Comparison of ENCODE assay signal across 9 mouse cellular contexts in genomic region chr1:90753869-90754563, GRCm38 (mm10).
DNase-seq lines count a peak whose midpoint lies in the region; ATAC-seq and TF ChIP-seq lines count a peak whose summit lies in the region.
"Had no signal": no experiment of that assay in that cellular context is flagged by ENCODE, and none has a peak within 500 bp of the region (broad histone marks: within the 10 kb centered on the region; RNA-seq: fewer than 3 reads in every experiment).

No protein-coding gene starts in this region.

- H3K4me3 ChIP-seq in heart, embryonic 16.5 days (ENCODE audit: low read length): peak overlapping the region; percentile 1; the same call in 1 of the 2 replicates
- no peak overlapping the region for H3K4me3 ChIP-seq in olfactory bulb, adult 2 months (ENCODE audit: insufficient read depth, low read depth, low read length)
- H3K4me3 ChIP-seq in thymus, adult 2 months (ENCODE audit: control insufficient read depth, insufficient read depth, low read length): no peak overlapping the region

- no peaks in the 10 kb centered on the region for H3K36me3 ChIP-seq in heart, embryonic 16.5 days (ENCODE audit: control insufficient read depth, insufficient read depth)
- H3K36me3 ChIP-seq in thymus, adult 2 months (ENCODE audit: control insufficient read depth, insufficient read depth, low read length): no peaks in the 10 kb centered on the region

- H3K9me3 ChIP-seq in heart, embryonic 16.5 days (replicated peaks; ENCODE audit: control insufficient read depth, low read length): no peaks in the 10 kb centered on the region

- no peaks in the 10 kb centered on the region for H3K27me3 ChIP-seq in heart, embryonic 16.5 days (ENCODE audit: control insufficient read depth, insufficient read depth, low read length)
- no peaks in the 10 kb centered on the region for H3K27me3 ChIP-seq in thymus, adult 2 months (ENCODE audit: control insufficient read depth, insufficient read depth, low read length)

- H3K4me2 ChIP-seq in heart, embryonic 16.5 days (ENCODE audit: low read depth, low read length): peak overlapping the region; percentile 56

- H3K4me1 ChIP-seq in heart, embryonic 16.5 days (ENCODE audit: control insufficient read depth, insufficient read depth, low read length): peaks cover 22% of the 10 kb centered on the region
- peaks cover 8% of the 10 kb centered on the region for H3K4me1 ChIP-seq in olfactory bulb, adult 2 months (ENCODE audit: control insufficient read depth, insufficient read depth, low read length)
- H3K4me1 ChIP-seq in thymus, adult 2 months (replicated peaks; ENCODE audit: control insufficient read depth, insufficient read depth, low read length): no peaks in the 10 kb centered on the region

- peak overlapping the region; percentile 92 for H3K27ac ChIP-seq in heart, embryonic 16.5 days (ENCODE audit: low read length)
- H3K27ac ChIP-seq in olfactory bulb, adult 2 months (ENCODE audit: insufficient read depth, low read depth, low read length): peak overlapping the region; percentile 43
- no peak overlapping the region for H3K27ac ChIP-seq in thymus, adult 2 months (ENCODE audit: control insufficient read depth, insufficient read depth, low read length)
- H3K27ac ChIP-seq: macrophage had no signal

- no peak for TF ChIP-seq POLR2A in olfactory bulb, adult 2 months (IDR thresholded peaks at IDR 0.05; ENCODE audit: insufficient read depth, low read depth, low read length)
- no peak for TF ChIP-seq POLR2A in thymus, adult 2 months (IDR thresholded peaks at IDR 0.05; ENCODE audit: control insufficient read depth, extremely low read depth, insufficient read depth, low read length, poor library complexity)

- no peak for TF ChIP-seq CTCF in olfactory bulb, adult 2 months (IDR thresholded peaks at IDR 0.05; ENCODE audit: insufficient read depth, low read depth, low read length)
- no peak for TF ChIP-seq CTCF in thymus, adult 2 months (IDR thresholded peaks at IDR 0.05; ENCODE audit: borderline replicate concordance, control insufficient read depth, extremely low read depth, insufficient read depth, low read length, poor library complexity)

- H3K9ac ChIP-seq in heart, embryonic 16.5 days (ENCODE audit: low read length): peak overlapping the region; percentile 64

- WGBS in heart, embryonic 16.5 days: 17% methylated on average over 17 of the region's 17 CpGs
- WGBS in olfactory bulb, adult 2 months: 17% methylated on average over 17 of the region's 17 CpGs
- WGBS in thymus, adult 2 months: 67% methylated on average over 17 of the region's 17 CpGs

- ATAC-seq in heart, embryonic 16.5 days (replicated peaks; ENCODE audit: extremely low read depth, insufficient read depth, low FRiP score): peak; percentile 78
- ATAC-seq in monocyte, adult 5-6 weeks (replicated peaks; ENCODE audit: insufficient number of reproducible peaks, low FRiP score, low TSS enrichment, poor library complexity, severe bottlenecking): no peak

- peak; percentile 17 to 34 for DNase-seq in left cerebral cortex, adult 18-20 months (ENCODE audit: low spot score in 2 of 2)
- no peak for DNase-seq in left cerebral cortex, adult 8-10 months (ENCODE audit: low spot score in 2 of 2)
- peak; percentile 18 to 36 for DNase-seq in cerebellum, postnatal 36 days
- no peak for DNase-seq in thymus, adult 2 months
- no peak for DNase-seq in gastrocnemius, postnatal 25 days

Comparison
In these comparisons a context has a peak if more than half of its experiments do, and no peak if none do; other contexts are left out.
1. DNase-seq: peak in left cerebral cortex, adult 18-20 months (2 of 2) and cerebellum, postnatal 36 days (2 of 2); none in left cerebral cortex, adult 8-10 months (0 of 2), thymus, adult 2 months (single experiment) and gastrocnemius, postnatal 25 days (single experiment).